In genomic region chr6:120566911-120567909, GRCm38 (mm10) we compare ENCODE assay signal across 9 mouse cellular contexts. TPM values are rescaled to one million over a fixed set of nuclear protein-coding genes. Genes with fewer than 3 reads are reported as not detected.
DNase-seq lines count a peak whose midpoint lies in the region; ATAC-seq and TF ChIP-seq lines count a peak whose summit lies in the region.
"Had no signal": no experiment of that assay in that cellular context is flagged by ENCODE, and none has a peak within 500 bp of the region (broad histone marks: within the 10 kb centered on the region; RNA-seq: fewer than 3 reads in every experiment).

No protein-coding gene starts in this region.

- no peak overlapping the region for H3K27ac ChIP-seq in hindbrain, postnatal 0 days
- H3K27ac ChIP-seq in hindbrain, embryonic 12.5 days, result no peak overlapping the region
- H3K27ac ChIP-seq: kidney, postnatal 0 days had no signal

- H3K4me3 ChIP-seq in hindbrain, postnatal 0 days (ENCODE audit: low read length), result no peak overlapping the region
- no peak overlapping the region for H3K4me3 ChIP-seq in hindbrain, embryonic 12.5 days

- H3K36me3 ChIP-seq in hindbrain, postnatal 0 days (ENCODE audit: insufficient read depth, low read length), result no peaks in the 10 kb centered on the region
- H3K36me3 ChIP-seq in hindbrain, embryonic 12.5 days, result no peaks in the 10 kb centered on the region

- TF ChIP-seq CTCF in hindbrain, postnatal 0 days (IDR thresholded peaks at IDR 0.05; ENCODE audit: low read depth), result no peak

- no peaks in the 10 kb centered on the region for H3K27me3 ChIP-seq in hindbrain, postnatal 0 days (ENCODE audit: insufficient read depth, low read length)
- H3K27me3 ChIP-seq in hindbrain, embryonic 12.5 days, result no peaks in the 10 kb centered on the region

- H3K4me1 ChIP-seq in hindbrain, postnatal 0 days (ENCODE audit: insufficient read depth, low read length), result 0 out of 2 replicates have a peak, but pooled peaks cover 4% of the 10 kb centered on the region
- H3K4me1 ChIP-seq in hindbrain, embryonic 12.5 days, result peaks cover 6% of the 10 kb centered on the region; the same call in 1 of the 2 replicates

- intact Hi-C loops in heart, postnatal 14 days (cut with DNase I), result no loop called here

- H3K4me2 ChIP-seq in hindbrain, postnatal 0 days (ENCODE audit: low read depth, low read length), result no peak overlapping the region
- no peak overlapping the region for H3K4me2 ChIP-seq in hindbrain, embryonic 12.5 days (replicated peaks)

- no peaks in the 10 kb centered on the region for H3K9me3 ChIP-seq in hindbrain, postnatal 0 days (ENCODE audit: low read length)
- H3K9me3 ChIP-seq in hindbrain, embryonic 12.5 days (replicated peaks), result no peaks in the 10 kb centered on the region

- DNase-seq in hindbrain, postnatal 0 days (ENCODE audit: low spot score), result peak; percentile 43
- DNase-seq in NIH3T3 (ENCODE audit: low read depth), result peak; percentile 25
- DNase-seq in heart, postnatal 14 days, result peak; percentile 48 to 59
- no peak for DNase-seq in cerebellum, postnatal 10 days
- DNase-seq in cerebellum, postnatal 14 days, result no peak
- no peak for DNase-seq in embryo, embryonic 10 days (ENCODE audit: low spot score)

- WGBS in hindbrain, postnatal 0 days, result 52% methylated on average over 18 of the region's 18 CpGs
- 57% methylated on average over 18 of the region's 18 CpGs for WGBS in hindbrain, embryonic 12.5 days

- no peak overlapping the region for H3K9ac ChIP-seq in hindbrain, postnatal 0 days (replicated peaks; ENCODE audit: low read length)
- no peak overlapping the region for H3K9ac ChIP-seq in hindbrain, embryonic 12.5 days

- no peak for ATAC-seq in hindbrain, postnatal 0 days
- no peak for ATAC-seq in hindbrain, embryonic 12.5 days (ENCODE audit: low FRiP score)
- 0 out of 2 replicates have a peak, but pooled peaks have one; percentile 2 for ATAC-seq in megakaryocyte-erythroid progenitor cell, adult 5-6 weeks (replicated peaks; ENCODE audit: low FRiP score, low TSS enrichment, poor library complexity, severe bottlenecking)

RNA-seq across cellular contexts. Expression of gene Hdhd5, which starts 36.1 kb away (rescaled TPM):
- total RNA-seq in hindbrain, postnatal 0 days (2014; rRNA removed), result 38.2 and 38.9 TPM in 2 replicates
- polyA plus RNA-seq in hindbrain, postnatal 0 days (2015; fragmentation: Nextera tagmentation; extraction: Ambion mirVana), result 19.1 and 19.8 TPM in 2 replicates
- polyA plus RNA-seq in hindbrain, embryonic 12.5 days (2016; fragmentation: Nextera tagmentation; extraction: Ambion mirVana), result 19.5 and 20.9 TPM in 2 replicates
- total RNA-seq in heart, postnatal 14 days (2021), result 10 to 100 TPM; 20.1 to 21.7 TPM
- total RNA-seq in megakaryocyte-erythroid progenitor cell, adult 5-6 weeks (2014; fragmentation: Nextera tagmentation), result 18.5 and 24.8 TPM in 2 replicates
- total RNA-seq in megakaryocyte-erythroid progenitor cell, adult 5-6 weeks (2017), result 10.1 and 18.1 TPM in 2 replicates

Comparison
In these comparisons a context has a peak if more than half of its experiments do, and no peak if none do; other contexts are left out.
1. DNase-seq: peak in hindbrain, postnatal 0 days (single experiment), NIH3T3 (single experiment) and heart, postnatal 14 days (2 of 2); none in cerebellum, postnatal 10 days (0 of 2), cerebellum, postnatal 14 days (0 of 2) and embryo, embryonic 10 days (single experiment).